Mouse (Mus musculus): ENCODE results near the gene Cela3b. TPM values are rescaled to one million over a fixed set of nuclear protein-coding genes. Genes with fewer than 3 reads are reported as not detected.
A peak's percentile ranks its signal among the peaks of the same experiment; 100 is the strongest.

Cela3b gene
- 237 and 402 TPM in 2 replicates for polyA plus RNA-seq (2015; fragmentation: Nextera tagmentation; extraction: Ambion mirVana)

- Histone ChIP-seq H3K4me1 (ENCODE audit: control insufficient read depth, insufficient read depth, low read length) (no peaks in the 10 kb centered on the region), H3K27ac (ENCODE audit: low read length) (no peak within 1 kb of the TSS), H3K27me3 (replicated peaks; ENCODE audit: control insufficient read depth, insufficient read depth, low read length) (no peaks in the 10 kb centered on the region), H3K9ac (ENCODE audit: low read depth, low read length) (no peak within 1 kb of the TSS), H3K4me2 (ENCODE audit: low read depth, low read length) (no peak within 1 kb of the TSS), H3K9me3 (ENCODE audit: control insufficient read depth, low read length) (no peaks in the 10 kb centered on the region), H3K36me3 (ENCODE audit: control insufficient read depth, insufficient read depth, low read length) (no peaks in the 10 kb centered on the region), H3K4me3 (ENCODE audit: low read length) (no peak within 1 kb of the TSS)
- ATAC-seq, result peak; percentile 83
- WGBS, result 70% methylated on average over 4 of the region's 4 CpGs
Measured at GRCm38 (mm10) chr4:137430502-137430901, at the start of gene Cela3b. Gene Cela3b (minus strand): TSS chr4:137430540.

DNA sequence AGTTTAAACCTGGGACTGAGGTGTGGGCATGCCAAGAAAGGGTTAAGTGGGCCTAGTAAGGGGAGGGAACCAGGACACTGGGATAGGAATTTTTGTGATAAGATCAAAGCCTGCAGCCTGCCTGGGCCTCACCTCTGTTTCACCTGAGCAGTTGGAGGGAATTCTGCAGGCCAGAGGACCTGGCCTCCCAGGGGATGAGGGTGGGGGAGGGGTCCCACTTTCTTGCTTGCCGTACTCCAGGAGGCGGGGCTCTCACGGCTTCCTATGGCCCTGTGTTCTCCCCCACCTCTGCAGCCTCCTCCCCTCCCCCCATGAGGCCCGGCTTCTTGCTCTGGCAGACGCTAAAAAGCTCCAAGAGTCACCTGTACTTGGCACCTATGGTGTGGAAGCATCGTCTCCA, 49.4 kb upstream of the Cela3b start:
- Histone ChIP-seq H3K36me3 (ENCODE audit: control insufficient read depth, insufficient read depth, low read length) (no peaks in the 10 kb centered on the region), H3K27me3 (replicated peaks; ENCODE audit: control insufficient read depth, insufficient read depth, low read length) (no peaks in the 10 kb centered on the region), H3K4me2 (ENCODE audit: low read depth, low read length) (peak overlapping the region; percentile 46; the same call in 1 of the 2 replicates), H3K9ac (ENCODE audit: low read depth, low read length) (no peak overlapping the region), H3K9me3 (ENCODE audit: control insufficient read depth, low read length) (no peaks in the 10 kb centered on the region), H3K27ac (ENCODE audit: low read length) (peak overlapping the region; percentile 71; the same call in 1 of the 2 replicates), H3K4me3 (ENCODE audit: low read length) (no peak overlapping the region), H3K4me1 (ENCODE audit: control insufficient read depth, insufficient read depth, low read length) (peaks cover 83% of the 10 kb centered on the region)
- 18% methylated on average over 6 of the region's 6 CpGs for WGBS
- peak; percentile 14 for ATAC-seq

DNA sequence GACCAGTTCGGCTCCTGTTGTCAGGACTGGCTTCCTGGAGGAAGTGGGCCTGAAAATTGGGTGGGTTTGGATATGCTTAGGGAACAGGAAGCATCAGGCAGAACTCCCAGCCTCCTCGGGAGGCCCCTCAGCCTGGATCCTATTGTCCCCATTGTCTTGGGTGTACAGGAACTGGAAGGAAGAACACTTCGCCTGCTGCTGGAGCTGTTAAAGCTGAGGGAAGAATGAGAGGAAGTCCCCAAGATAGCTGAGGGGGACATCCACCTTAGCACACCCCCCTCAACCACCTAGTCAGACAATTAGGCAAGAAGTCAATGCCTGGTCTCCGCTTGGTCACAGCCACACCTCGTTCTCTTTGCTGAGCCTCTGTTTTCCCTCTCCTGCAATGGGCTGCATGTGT, 48.0 kb upstream of the Cela3b start:
- Histone ChIP-seq H3K9me3 (ENCODE audit: control insufficient read depth, low read length) (no peaks in the 10 kb centered on the region), H3K4me1 (ENCODE audit: control insufficient read depth, insufficient read depth, low read length) (peaks cover 86% of the 10 kb centered on the region), H3K9ac (ENCODE audit: low read depth, low read length) (no peak overlapping the region), H3K36me3 (ENCODE audit: control insufficient read depth, insufficient read depth, low read length) (no peaks in the 10 kb centered on the region), H3K27me3 (replicated peaks; ENCODE audit: control insufficient read depth, insufficient read depth, low read length) (no peaks in the 10 kb centered on the region), H3K27ac (ENCODE audit: low read length) (peak overlapping the region; percentile 34), H3K4me2 (ENCODE audit: low read depth, low read length) (no peak overlapping the region), H3K4me3 (ENCODE audit: low read length) (no peak overlapping the region)
- WGBS, result 67% methylated on average over 5 of the region's 5 CpGs
- ATAC-seq, result no peak

GRCm38 (mm10) chr4:137477611-137478010, 47.3 kb upstream of the Cela3b start:
- H3K9me3 ChIP-seq (ENCODE audit: control insufficient read depth, low read length), result no peaks in the 10 kb centered on the region
- H3K4me1 ChIP-seq (ENCODE audit: control insufficient read depth, insufficient read depth, low read length), result peaks cover 90% of the 10 kb centered on the region
- H3K9ac ChIP-seq (ENCODE audit: low read depth, low read length), result peak overlapping the region; percentile 55; the same call in 1 of the 2 replicates
- no peaks in the 10 kb centered on the region for H3K36me3 ChIP-seq (ENCODE audit: control insufficient read depth, insufficient read depth, low read length)
- WGBS, result 59% methylated on average over 6 of the region's 6 CpGs
- H3K27ac ChIP-seq (ENCODE audit: low read length), result peak overlapping the region; percentile 81
- H3K4me3 ChIP-seq (ENCODE audit: low read length), result no peak overlapping the region
- no peak for ATAC-seq
- 0 out of 2 replicates have a peak overlapping the region, but pooled peaks have one; percentile 56 for H3K4me2 ChIP-seq (ENCODE audit: low read depth, low read length)
- H3K27me3 ChIP-seq (replicated peaks; ENCODE audit: control insufficient read depth, insufficient read depth, low read length), result no peaks in the 10 kb centered on the region

- peak overlapping the region; percentile 81 for H3K27ac ChIP-seq (ENCODE audit: low read length)
- H3K36me3 ChIP-seq (ENCODE audit: control insufficient read depth, insufficient read depth, low read length), result no peaks in the 10 kb centered on the region
- H3K4me2 ChIP-seq (ENCODE audit: low read depth, low read length), result peak overlapping the region; percentile 56
- WGBS, result 14% methylated on average over 17 of the region's 17 CpGs
- H3K4me3 ChIP-seq (ENCODE audit: low read length), result peak overlapping the region; percentile 36
- peak overlapping the region; percentile 55 for H3K9ac ChIP-seq (ENCODE audit: low read depth, low read length)
- peaks cover 82% of the 10 kb centered on the region for H3K4me1 ChIP-seq (ENCODE audit: control insufficient read depth, insufficient read depth, low read length)
- H3K9me3 ChIP-seq (ENCODE audit: control insufficient read depth, low read length), result no peaks in the 10 kb centered on the region
- ATAC-seq, result peak; percentile 14
- no peaks in the 10 kb centered on the region for H3K27me3 ChIP-seq (replicated peaks; ENCODE audit: control insufficient read depth, insufficient read depth, low read length)
Measured at GRCm38 (mm10) chr4:137476761-137477237, 46.5 kb upstream of the Cela3b start.

GRCm38 (mm10) chr4:137476065-137476760, 45.9 kb upstream of the Cela3b start:
- ATAC-seq, result peak; percentile 80
- Histone ChIP-seq H3K27me3 (replicated peaks; ENCODE audit: control insufficient read depth, insufficient read depth, low read length) (no peaks in the 10 kb centered on the region), H3K9me3 (ENCODE audit: control insufficient read depth, low read length) (no peaks in the 10 kb centered on the region), H3K4me2 (ENCODE audit: low read depth, low read length) (peak overlapping the region; percentile 56), H3K36me3 (ENCODE audit: control insufficient read depth, insufficient read depth, low read length) (no peaks in the 10 kb centered on the region), H3K9ac (ENCODE audit: low read depth, low read length) (peak overlapping the region; percentile 55), H3K4me3 (ENCODE audit: low read length) (peak overlapping the region; percentile 36), H3K4me1 (ENCODE audit: control insufficient read depth, insufficient read depth, low read length) (peaks cover 81% of the 10 kb centered on the region), H3K27ac (ENCODE audit: low read length) (peak overlapping the region; percentile 81)
- 20% methylated on average over 10 of the region's 10 CpGs for WGBS

- no peak overlapping the region for H3K4me3 ChIP-seq (ENCODE audit: low read length)
Measured at GRCm38 (mm10) chr4:137475271-137476050, 45.1 kb upstream of the Cela3b start.

GRCm38 (mm10) chr4:137474694-137475093, 44.4 kb upstream of the Cela3b start:
- no peak for ATAC-seq
- WGBS, result 84% methylated on average over 7 of the region's 7 CpGs
- Histone ChIP-seq H3K4me3 (ENCODE audit: low read length) (no peak overlapping the region), H3K27me3 (replicated peaks; ENCODE audit: control insufficient read depth, insufficient read depth, low read length) (no peaks in the 10 kb centered on the region), H3K4me2 (ENCODE audit: low read depth, low read length) (no peak overlapping the region), H3K9ac (ENCODE audit: low read depth, low read length) (no peak overlapping the region), H3K36me3 (ENCODE audit: control insufficient read depth, insufficient read depth, low read length) (no peaks in the 10 kb centered on the region), H3K4me1 (ENCODE audit: control insufficient read depth, insufficient read depth, low read length) (peaks cover 81% of the 10 kb centered on the region), H3K27ac (ENCODE audit: low read length) (no peak overlapping the region), H3K9me3 (ENCODE audit: control insufficient read depth, low read length) (no peaks in the 10 kb centered on the region)

More at GRCm38 (mm10) chr4:137475271-137476050, 45.1 kb upstream of the Cela3b start:
- H3K4me2 ChIP-seq (ENCODE audit: low read depth, low read length), result peak overlapping the region; percentile 56; the same call in 1 of the 2 replicates
- no peaks in the 10 kb centered on the region for H3K27me3 ChIP-seq (replicated peaks; ENCODE audit: control insufficient read depth, insufficient read depth, low read length)
- no peaks in the 10 kb centered on the region for H3K36me3 ChIP-seq (ENCODE audit: control insufficient read depth, insufficient read depth, low read length)
- WGBS, result 73% methylated on average over 13 of the region's 13 CpGs
- peak overlapping the region; percentile 81 for H3K27ac ChIP-seq (ENCODE audit: low read length)
- peaks cover 81% of the 10 kb centered on the region for H3K4me1 ChIP-seq (ENCODE audit: control insufficient read depth, insufficient read depth, low read length)
- H3K9me3 ChIP-seq (ENCODE audit: control insufficient read depth, low read length), result no peaks in the 10 kb centered on the region
- no peak for ATAC-seq
- H3K9ac ChIP-seq (ENCODE audit: low read depth, low read length), result no peak overlapping the region; the same call in 1 of the 2 replicates

DNA sequence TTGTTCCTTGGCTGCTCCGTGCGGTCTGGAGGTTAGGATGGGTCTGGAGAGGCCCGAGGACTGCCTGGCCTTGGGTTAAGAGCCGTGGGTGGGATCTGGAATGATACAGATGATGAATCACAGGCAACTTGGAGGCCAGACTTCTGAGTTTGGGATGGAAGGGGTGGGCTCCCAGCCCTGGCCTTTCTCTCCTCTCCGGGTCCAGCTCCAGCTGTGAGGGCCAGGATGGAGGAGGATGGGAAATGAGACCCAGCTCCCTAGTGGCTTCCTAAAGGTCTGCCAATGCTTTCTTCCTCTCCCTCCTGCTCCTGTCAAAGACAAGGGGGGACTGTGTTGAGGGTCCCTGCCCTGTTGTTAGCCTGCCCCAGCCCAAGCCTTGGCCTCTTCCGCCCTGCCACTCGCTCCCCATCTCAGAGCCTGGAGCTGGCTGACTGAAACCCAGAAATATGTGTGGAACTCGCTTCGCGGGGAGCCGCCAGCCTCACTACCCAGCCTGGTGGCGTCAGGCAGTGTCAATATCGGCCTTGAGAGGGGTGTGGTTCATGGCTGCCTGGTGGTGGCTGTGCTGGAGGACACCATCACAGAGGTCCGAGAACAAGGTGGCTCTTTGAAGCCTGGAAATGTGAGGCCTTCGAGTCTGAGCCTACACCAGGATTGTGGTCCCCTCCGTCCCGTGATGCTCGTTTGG, 43.5 kb upstream of the Cela3b start:
- ATAC-seq, result no peak
- H3K27ac ChIP-seq (ENCODE audit: low read length), result peak overlapping the region; percentile 55
- H3K9me3 ChIP-seq (ENCODE audit: control insufficient read depth, low read length), result no peaks in the 10 kb centered on the region
- H3K9ac ChIP-seq (ENCODE audit: low read depth, low read length), result peak overlapping the region; percentile 53
- peak overlapping the region; percentile 3; the same call in 1 of the 2 replicates for H3K4me3 ChIP-seq (ENCODE audit: low read length)
- peaks cover 77% of the 10 kb centered on the region for H3K4me1 ChIP-seq (ENCODE audit: control insufficient read depth, insufficient read depth, low read length)
- WGBS, result 42% methylated on average over 18 of the region's 18 CpGs
- H3K4me2 ChIP-seq (ENCODE audit: low read depth, low read length), result 0 out of 2 replicates have a peak overlapping the region, but pooled peaks have one; percentile 24
- no peaks in the 10 kb centered on the region for H3K27me3 ChIP-seq (replicated peaks; ENCODE audit: control insufficient read depth, insufficient read depth, low read length)
- H3K36me3 ChIP-seq (ENCODE audit: control insufficient read depth, insufficient read depth, low read length), result no peaks in the 10 kb centered on the region

Data from intestine, embryonic 16.5 days (tissue).